Mouse (Mus musculus) bone marrow, adult 2 months (tissue): ENCODE measurements around the gene Stx3. TPM values are rescaled to one million over a fixed set of nuclear protein-coding genes. Genes with fewer than 3 reads are reported as not detected.

Source experiments
- H3K27ac ChIP-seq: fragments of 200-500 bp; 2 replicates; pipeline ENCODE4 v1.5.1; 2012; ENCODE audit warnings: low read depth, mild to moderate bottlenecking, control low read depth, inconsistent platforms, low read length; ENCODE audit not compliant: control insufficient read depth, poor library complexity, insufficient read depth
- H3K4me1 ChIP-seq: fragments of 200-500 bp; 2 replicates; pipeline ENCODE4 v1.6.1; 2011; ENCODE audit warnings: low read length; ENCODE audit not compliant: control insufficient read depth, insufficient read depth
- H3K4me3 ChIP-seq: fragments of 200-500 bp; replicated peaks from 2 replicates; pipeline ENCODE3; 2011; ENCODE audit warnings: mild to moderate bottlenecking, low read depth, low read length, control low read depth; ENCODE audit not compliant: control insufficient read depth
- CTCF ChIP-seq: fragments of 200-500 bp; IDR thresholded peaks from 2 replicates; pipeline ENCODE4 v1.5.1; 2011; ENCODE audit warnings: low read length, control low read depth; ENCODE audit not compliant: control insufficient read depth, insufficient read depth
- POLR2A ChIP-seq: fragments of 200-500 bp; IDR thresholded peaks from 2 replicates; pipeline ENCODE4 v1.6.1; 2011; ENCODE audit warnings: low read depth, mild to moderate bottlenecking, control low read depth, low read length, borderline replicate concordance; ENCODE audit not compliant: control insufficient read depth
- WGBS: fragments of 180-500 bp; shearing (Covaris S2); methylation state at CpG from one replicate; pipeline ENCODE4 v1.1.7; 2018; 5-methylcytosine and 5-hydroxymethylcytosine counted together
- polyA plus RNA-seq: library from polyadenylated mRNA; stranded (reverse); fragments of >200 nt; gene quantifications from 2 replicates; pipeline ENCODE4 v1.2.4, GENCODE M21; 2011; ENCODE audit warnings: low replicate concordance; ENCODE audit not compliant: missing spikeins, insufficient read depth, insufficient read length

Gene Stx3
- 4.7 and 7.3 TPM in 2 replicates for polyA plus RNA-seq

DNA sequence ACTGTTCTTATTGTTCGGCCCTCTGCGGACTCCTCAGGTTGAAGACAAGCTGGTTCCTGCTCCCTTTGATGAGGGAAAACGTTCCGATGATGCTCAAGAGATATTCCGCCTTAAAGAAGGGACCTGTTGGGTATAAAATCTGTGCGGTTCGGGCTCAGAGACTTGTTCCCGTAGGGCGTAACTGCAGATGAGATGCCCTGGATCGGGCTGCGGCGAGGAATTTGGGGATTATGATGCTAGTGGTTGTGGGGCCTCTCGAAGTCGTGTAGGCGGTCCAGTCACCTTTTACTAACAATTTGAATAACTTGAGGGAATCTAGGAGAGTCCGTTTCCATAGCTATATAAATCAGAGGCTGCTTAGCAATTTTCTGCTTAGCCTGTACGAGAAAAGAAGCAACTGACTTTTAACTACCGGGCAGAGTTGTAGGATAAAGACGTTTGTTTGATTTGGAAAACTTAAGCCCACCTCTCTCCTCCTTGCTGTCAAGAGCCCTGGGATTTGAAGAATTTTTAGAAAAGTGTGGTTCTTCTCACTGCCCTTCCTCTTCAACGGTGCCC is at the start of gene Stx3:
Gene Stx3, minus strand, starts transcription at position 261 of the 558 bp plus-strand sequence.
- no peak for TF ChIP-seq POLR2A
- H3K4me1 ChIP-seq = no peaks in the 10 kb centered on the region; the same call in 1 of the 2 replicates
- 1% methylated on average over 20 of the region's 20 CpGs for WGBS
- peak within 1 kb of the TSS; percentile 65 for H3K4me3 ChIP-seq
- peak within 1 kb of the TSS; percentile 71 for H3K27ac ChIP-seq

DNA sequence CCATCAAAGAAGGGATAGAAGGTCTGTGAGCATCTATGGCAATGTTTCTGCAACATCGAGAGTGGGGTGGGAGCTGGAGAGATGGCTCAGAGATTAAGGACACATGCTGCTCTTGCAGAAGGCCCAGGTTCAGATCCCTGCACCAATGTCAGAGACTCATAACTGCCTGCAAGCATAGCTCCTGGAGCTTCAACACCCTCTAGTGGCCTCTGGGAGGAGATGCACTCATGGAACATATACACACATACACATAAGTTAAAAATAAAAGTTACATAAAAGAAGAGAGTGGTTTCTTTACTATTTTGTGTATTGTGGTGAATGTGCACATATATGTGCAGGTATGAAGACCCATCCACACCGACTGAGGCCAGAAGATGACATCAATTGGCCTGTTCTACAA is 48.6 kb upstream of the Stx3 start:
- WGBS = 77% methylated on average over 2 of the region's 2 CpGs
- Histone ChIP-seq H3K4me3 (no peak overlapping the region), H3K27ac (no peak overlapping the region), H3K4me1 (no peaks in the 10 kb centered on the region)
- TF ChIP-seq CTCF = no peak

DNA sequence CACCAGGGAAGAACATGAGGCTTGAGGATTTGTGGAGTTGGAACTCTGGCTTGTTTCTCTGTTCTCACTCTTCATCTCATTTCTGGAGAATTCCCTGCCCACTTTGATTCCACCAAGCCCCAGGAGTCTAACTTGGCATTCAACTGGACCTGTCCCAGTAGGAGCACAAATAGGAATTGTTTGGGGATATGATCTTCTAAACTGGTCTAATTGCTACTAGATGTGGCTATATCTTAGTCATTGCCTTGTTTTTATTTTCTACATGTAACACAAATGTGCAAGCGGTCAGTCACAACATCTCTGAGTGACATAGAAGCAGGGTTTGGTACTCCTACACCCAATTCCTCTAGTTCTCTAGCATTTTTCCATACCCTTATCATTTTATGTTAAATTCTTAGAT is 41.8 kb upstream of the Stx3 start, which contains the start of gene Olfr1418:
Gene Olfr1418, minus strand, starts transcription at position 101 of the 400 bp plus-strand sequence.
- Histone ChIP-seq H3K27ac (no peak within 1 kb of the TSS), H3K4me1 (no peaks in the 10 kb centered on the region), H3K4me3 (no peak within 1 kb of the TSS)
- no peak for TF ChIP-seq CTCF
- TF ChIP-seq POLR2A = no peak
- 83% methylated on average over 1 of the region's 1 CpGs for WGBS

DNA sequence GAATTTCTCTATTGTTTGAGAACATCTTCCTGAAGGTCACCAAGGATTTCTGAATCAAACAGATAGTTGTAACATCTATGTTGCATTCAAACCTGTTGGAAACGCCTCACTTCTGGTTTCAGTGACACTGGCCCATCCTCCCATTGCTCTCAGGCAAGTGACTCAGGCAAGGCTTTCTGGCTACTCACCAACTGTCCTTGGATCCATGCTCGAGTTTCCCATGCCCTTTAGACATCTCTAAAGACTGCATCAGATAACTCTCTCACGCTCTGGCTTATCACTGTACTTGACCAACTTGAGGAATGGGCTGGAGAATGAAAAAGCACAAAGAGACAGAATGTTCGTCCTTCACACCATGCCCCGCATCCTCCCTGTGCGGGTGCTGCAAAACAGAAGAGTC is 37.3 kb upstream of the Stx3 start:
- H3K27ac ChIP-seq = no peak overlapping the region
- 80% methylated on average over 6 of the region's 6 CpGs for WGBS
- TF ChIP-seq POLR2A (no peak), CTCF (no peak)
- no peak overlapping the region for H3K4me3 ChIP-seq
- no peaks in the 10 kb centered on the region for H3K4me1 ChIP-seq

DNA sequence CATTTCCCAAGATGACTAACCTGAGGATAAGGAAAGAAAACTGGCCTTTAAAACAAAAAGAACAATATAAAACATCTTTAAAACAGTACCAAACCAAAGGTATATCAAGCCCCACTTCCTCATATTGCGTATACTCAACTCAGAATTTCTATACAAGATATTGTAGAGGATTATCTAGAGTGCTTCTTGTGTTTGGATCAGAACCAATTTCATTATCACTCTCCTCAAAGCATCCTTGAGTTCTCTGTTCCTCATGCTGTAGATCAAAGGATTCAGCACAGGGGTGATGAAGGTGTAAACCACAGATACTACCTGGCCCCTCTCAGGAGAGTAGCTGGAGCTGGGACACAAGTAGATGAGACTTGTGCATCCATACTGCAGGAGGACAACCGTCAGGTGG is 35.6 kb upstream of the Stx3 start:
- no peaks in the 10 kb centered on the region for H3K4me1 ChIP-seq
- 83% methylated on average over 2 of the region's 2 CpGs for WGBS
- H3K27ac ChIP-seq = no peak overlapping the region
- no peak overlapping the region for H3K4me3 ChIP-seq
- no peak for TF ChIP-seq POLR2A
- no peak for TF ChIP-seq CTCF

DNA sequence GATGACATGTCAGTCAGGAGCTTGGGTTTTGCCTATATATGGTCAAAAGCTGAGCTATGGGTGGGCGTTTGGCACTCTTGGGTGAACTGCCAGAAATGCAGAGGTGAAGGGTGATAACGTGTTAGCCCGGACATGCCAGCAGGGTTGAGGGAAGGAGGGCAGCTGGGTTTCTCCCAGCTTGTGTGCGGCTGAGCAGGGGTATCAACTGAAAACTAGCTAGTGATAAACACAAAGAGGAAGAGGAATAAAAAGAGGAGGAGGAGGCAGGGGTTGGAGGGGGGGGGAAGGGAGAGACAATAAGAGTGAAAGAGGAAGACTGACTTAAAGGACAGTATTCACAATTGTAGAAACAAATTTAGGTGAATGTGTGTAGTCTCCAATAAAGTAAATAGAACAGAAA is 33.4 kb upstream of the Stx3 start:
- H3K27ac ChIP-seq = no peak overlapping the region
- H3K4me1 ChIP-seq = no peaks in the 10 kb centered on the region
- 15% methylated on average over 4 of the region's 4 CpGs for WGBS
- TF ChIP-seq POLR2A (no peak), CTCF (no peak)
- H3K4me3 ChIP-seq = no peak overlapping the region

DNA sequence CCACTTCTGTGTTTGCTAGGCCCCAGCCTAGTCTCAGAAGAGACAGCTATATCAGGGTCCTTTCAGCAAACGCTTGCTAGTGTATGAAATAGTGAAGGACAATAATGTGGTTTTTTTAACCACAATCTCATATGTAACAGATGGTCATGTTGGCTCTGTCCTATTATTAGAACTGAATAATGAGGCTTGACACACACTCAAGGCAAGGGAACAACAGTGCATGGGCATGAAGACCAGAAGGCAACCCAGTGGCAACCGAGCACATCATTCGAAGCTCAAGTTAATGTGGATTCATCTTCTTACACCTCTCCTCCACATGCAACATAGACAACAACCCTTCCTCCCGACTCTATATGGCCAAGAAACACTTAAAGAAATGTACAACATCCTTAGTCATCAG is 27.1 kb upstream of the Stx3 start:
- no peak overlapping the region for H3K4me3 ChIP-seq
- 48% methylated on average over 4 of the region's 4 CpGs for WGBS
- H3K4me1 ChIP-seq = no peaks in the 10 kb centered on the region
- H3K27ac ChIP-seq = no peak overlapping the region
- TF ChIP-seq CTCF (no peak), POLR2A (no peak)

DNA sequence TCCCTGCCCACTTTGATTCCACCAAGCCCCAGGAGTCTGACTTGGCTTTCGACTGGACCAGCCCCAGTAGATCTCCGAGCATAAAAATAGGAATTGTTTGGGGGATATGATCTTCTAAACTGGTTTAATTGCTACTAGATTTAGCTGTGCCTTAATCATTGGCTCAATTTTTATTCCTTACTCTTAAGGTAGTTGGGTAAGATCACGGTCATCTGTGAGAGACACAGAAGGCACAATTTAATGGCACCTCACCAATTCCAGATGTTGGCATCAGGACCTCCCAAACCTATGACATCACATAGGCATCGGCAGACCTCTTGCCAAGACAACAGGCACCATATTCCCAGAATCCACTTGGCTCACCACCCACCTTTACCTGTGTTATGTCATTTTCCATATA is 19.9 kb upstream of the Stx3 start, which contains the start of gene Olfr1417:
Gene Olfr1417, minus strand, starts transcription at position 101 of the 400 bp plus-strand sequence.
- 79% methylated on average over 4 of the region's 4 CpGs for WGBS
- no peak within 1 kb of the TSS for H3K27ac ChIP-seq
- H3K4me1 ChIP-seq = no peaks in the 10 kb centered on the region
- TF ChIP-seq POLR2A = no peak
- TF ChIP-seq CTCF = no peak
- H3K4me3 ChIP-seq = no peak within 1 kb of the TSS

DNA sequence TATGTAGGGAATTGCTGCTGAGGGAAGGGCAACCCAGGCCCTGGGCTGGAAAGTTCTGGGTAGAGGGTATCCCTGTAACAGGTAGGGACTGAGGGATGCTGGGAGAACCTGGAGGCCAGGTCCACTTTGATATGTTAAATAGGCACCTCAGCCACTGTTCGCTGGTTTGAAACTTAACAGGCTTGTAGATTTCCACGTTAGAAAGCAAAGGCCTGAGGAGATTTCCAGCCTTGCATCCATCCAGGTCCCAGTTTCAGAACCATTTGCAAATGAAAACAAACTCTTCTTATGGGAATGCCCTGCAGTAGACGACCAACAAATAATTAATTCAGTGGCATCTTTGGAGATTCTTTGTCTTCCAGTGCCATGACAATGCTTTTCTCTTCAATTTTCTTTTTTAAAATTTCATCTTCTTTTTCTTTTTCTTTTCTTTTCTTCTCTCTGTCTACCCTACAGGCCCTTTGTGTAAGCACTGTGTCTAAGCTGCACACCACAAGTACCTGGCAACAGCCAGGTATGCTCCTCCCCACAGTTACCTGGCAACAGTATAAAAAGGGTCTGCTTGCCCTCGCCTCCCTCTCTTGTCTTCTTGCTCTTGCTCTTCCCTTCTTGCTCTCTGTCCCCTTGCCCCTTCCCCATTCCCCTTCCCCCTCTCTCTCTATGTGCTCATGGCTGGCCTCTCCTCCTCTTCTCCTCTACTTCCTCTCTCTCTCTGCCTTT is 4.3 kb upstream of the Stx3 start:
- no peak overlapping the region for H3K27ac ChIP-seq
- H3K4me1 ChIP-seq = no peaks in the 10 kb centered on the region; the same call in 1 of the 2 replicates
- no peak overlapping the region for H3K4me3 ChIP-seq
- WGBS = 71% methylated on average over 4 of the region's 4 CpGs
- no peak for TF ChIP-seq CTCF
- no peak for TF ChIP-seq POLR2A
